Mouse (Mus musculus): ENCODE measurements around the gene Epp13. TPM values are rescaled to one million over a fixed set of nuclear protein-coding genes. Genes with fewer than 3 reads are reported as not detected.
A peak's percentile ranks its signal among the peaks of the same experiment; 100 is the strongest.
"Not testable (repeated sequence)": the region's sequence is repeated elsewhere in the genome, so short reads cannot be mapped to it uniquely, and the experiment has no call there.

Gene Epp13
- total RNA-seq, 4 experiments from 2014 or later, result not detected

DNA sequence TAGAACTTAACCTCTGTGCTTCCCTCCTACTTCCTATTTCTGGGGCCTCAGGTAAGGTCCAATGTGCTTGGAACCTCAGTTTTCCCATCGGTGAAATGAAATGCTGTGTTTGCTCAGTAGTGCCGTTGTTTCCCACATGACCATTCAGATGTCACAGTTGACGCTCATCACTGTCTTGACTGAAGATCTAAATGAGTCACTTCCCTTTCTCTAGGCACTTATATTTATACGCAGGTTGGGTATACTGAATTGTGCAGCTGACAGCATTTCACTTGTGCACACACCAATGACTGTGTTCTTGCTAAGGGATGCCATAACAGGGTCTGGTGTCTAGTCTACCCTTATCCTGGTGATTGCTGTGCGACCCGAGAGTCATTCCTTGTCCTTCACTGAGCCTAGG lies 32.9 kb downstream of the Epp13 start:
- no peak for DNase-seq (ENCODE audit: low spot score)

DNA sequence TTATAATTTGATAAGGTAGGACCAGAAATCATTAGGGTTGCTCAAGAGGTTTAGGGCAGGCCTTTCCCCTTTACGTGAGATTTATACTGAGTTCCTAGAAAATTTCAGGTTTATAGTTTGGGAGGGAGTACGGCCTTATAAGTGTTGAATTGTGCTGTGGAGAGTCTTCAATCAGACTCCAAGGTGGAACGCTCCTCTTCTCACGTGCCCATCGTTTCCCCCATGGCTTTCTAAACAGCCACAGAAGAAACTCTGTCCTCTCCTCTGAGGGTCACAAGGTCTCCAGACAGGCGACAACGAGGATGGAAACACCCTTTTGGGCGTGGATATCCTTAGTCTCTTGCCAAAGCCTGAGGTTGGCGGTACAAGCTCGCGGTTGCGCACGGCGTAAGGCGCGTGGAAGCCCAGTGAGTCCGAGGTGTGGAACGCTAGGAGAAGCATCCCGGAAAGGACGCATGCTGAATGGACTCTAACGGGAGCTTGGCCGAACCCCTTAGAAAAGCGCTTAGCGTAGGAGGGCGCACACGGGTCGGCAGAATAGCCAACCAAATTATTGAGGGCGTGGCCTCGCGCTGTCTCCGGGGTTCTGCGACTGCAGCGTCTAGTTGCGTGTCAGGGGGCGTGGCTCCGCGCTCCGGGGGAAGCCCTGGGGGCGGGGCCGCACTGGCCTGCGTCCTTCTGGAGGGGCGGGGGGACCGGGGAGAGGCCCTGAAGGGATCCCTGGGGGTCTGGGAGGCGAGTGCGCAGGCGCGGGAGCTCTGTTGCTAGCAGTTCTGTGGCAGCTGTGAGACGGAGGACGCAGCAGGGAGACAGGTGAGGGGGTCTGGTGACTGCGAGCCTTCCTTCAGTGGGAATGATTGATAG lies 33.6 kb downstream of the Epp13 start, which contains the start of gene Zfp667:
Gene Zfp667 (plus strand): TSS at position 738 of the 864 bp plus-strand sequence.
- peak; percentile 95 for DNase-seq (ENCODE audit: low spot score)

DNA sequence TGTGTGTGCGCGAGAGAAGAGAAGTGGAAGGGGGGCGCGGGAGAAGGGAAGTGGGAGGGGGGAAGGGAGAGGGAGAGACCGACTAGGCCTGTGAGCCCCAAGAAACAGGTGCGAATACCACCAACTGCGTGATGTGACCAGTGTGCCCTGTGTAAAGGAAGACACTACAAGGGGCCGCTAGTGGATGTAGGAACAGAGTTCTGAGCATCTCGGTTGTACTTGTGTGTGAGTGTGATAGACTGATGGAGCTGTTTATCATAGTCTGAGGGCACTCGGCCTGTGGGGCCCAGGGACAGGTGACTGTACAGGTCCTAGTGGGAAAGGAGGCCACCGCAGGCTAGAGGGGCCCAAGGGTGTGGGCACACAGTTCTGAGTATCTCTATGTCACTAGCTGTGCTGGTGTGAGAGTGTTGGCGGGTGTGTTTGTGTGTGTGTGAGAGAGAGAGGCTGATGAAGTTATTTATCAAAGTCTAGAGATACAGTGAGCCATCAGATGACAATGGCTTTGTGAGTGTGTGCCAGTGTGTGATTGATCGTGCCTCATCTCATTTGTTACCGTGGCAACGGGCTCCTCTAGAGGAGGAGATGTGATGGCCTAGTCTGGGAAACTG lies 34.5 kb downstream of the Epp13 start:
- no peak for DNase-seq (ENCODE audit: low spot score)

DNA sequence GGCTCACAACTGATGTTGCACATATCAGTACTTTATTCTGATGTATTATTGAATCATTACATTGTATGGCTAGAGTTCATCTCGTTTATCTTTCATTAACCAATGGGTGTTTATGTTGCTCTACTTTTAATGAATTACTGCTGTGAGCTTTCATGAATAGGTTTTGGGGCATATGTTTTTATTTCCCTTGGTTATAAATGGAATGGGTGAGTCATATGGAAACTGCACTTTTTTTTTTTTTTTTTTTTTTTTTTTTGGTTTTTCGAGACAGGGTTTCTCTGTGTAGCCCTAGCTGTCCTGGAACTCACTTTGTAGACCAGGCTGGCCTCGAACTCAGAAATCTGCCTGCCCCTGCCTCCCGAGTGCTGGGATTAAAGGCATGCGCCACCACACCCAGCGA lies 38.6 kb downstream of the Epp13 start:
- not testable (repeated sequence) for DNase-seq (ENCODE audit: low spot score)

DNA sequence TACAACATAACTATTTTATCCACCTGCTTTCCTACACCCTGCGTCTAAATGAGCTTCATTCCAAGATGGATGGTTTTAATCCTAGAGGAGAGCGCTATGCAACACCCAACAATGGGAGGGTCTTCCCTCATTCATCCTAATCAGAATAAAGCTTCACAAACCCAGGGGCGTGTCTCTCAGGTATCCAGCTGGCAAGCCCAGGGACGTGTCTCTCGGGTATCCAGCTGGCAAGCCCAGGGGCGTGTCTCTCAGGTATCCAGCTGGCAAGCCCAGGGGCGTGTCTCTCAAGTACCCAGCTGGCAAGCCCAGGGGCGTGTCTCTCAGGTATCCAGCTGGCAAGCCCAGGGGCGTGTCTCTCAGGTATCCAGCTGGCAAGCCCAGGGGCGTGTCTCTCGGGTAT lies 48.3 kb downstream of the Epp13 start:
- DNase-seq (ENCODE audit: low spot score), result not testable (repeated sequence)

DNA sequence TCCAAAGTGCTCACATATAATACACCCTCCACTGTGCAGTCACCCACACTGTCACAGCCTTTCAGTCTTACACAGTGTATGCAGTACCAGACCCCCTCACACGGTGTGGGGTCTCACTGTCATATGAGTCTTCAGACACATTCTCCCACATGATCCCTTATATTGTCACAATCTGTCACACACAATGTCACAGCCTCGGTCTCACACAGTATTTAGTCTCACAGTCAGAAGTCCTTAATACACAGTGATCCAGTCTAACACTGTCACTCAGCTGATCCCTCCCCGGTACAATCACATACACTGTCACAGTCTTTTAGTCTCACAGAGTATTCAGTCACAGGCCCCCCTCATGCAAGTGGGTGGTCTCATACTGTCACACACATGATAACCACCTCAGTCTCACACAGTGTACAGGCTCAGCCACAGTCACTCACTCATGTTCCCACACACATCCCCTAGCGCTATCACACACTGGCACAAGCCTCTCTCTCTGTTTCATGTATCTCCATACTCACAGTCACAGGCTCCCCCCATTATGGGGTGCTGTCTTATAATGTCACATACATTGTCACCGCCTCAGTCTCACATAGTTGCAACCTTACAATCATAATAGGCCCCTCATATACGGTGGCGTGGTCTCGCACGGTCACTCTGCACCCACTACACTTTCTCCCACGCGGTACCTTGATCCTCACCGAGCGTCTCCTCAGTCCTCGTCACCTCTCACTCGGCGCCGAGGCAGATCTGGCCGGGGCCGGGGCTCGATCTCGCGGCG lies 78.1 kb downstream of the Epp13 start:
- DNase-seq (ENCODE audit: low spot score), result peak; percentile 2

DNA sequence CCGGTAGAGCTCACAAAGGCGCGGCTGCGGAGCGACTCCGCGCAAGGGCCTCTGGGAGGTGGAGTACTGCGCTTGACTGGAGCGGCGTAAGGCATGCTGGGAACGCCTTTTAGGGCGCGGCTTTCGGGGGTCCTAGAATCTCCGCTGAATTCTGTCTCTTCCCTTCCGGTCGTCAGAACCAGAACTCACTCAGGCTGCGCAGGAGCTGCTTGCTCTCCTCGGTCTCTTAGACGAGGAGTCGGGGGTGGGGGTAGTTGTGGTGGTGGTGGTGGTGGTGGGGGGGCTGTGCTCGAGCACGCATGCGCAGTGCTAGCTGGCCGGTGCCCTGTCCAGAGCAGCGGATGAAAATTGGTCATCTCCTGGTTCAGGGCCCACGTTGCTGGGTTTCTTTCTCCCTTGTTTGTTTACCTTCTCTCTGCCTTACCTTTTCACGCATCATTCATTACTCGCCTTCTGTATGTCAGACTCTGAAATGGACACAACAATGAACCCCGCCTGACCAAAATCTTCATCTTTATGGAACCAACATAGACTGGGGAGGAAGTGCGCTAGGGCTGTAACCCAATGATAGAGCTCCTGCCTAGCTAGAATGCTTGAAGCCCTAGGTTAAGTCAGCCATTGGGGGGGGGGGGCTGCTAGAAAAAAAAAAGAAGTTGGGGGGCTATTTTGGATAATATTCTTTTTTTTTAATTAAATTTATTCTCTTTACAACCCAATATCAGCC lies 78.9 kb downstream of the Epp13 start, which contains the start of gene Zfp583:
Gene Zfp583 (minus strand): TSS at position 53 of the 724 bp plus-strand sequence.
- peak; percentile 74 for DNase-seq (ENCODE audit: low spot score)

Other genes starting within 250 kb of the Epp13 start
- gene Vmn1r65, start 241.7 kb upstream of the Epp13 start, total RNA-seq (2022), result not detected
- gene Nlrp4c, start 207.5 kb upstream of the Epp13 start, total RNA-seq (2022), result not detected
- gene Zfp787, start 96.7 kb upstream of the Epp13 start, total RNA-seq (2022), result 10 to 100 TPM; 24.7 to 29.4 (median 28.0) TPM
- 10 to 100 TPM in 2 of 4 experiments, 1 to 10 TPM in 2; 7.0 to 10.3 (median 9.9) TPM for gene Zfp444, start 80.5 kb upstream of the Epp13 start, total RNA-seq (2022)
- gene Galp, start 55.6 kb upstream of the Epp13 start, total RNA-seq (2022), result not detected
- gene Zscan5b, start 30.4 kb upstream of the Epp13 start, total RNA-seq (2022), result not detected
- gene Zfp667, start 33.9 kb downstream of the Epp13 start, total RNA-seq (2022), result 1 to 10 TPM; 2.9 to 4.9 (median 4.2) TPM
- 1 to 10 TPM; 1.7 to 3.2 (median 1.9) TPM for gene Zfp583, start 78.6 kb downstream of the Epp13 start, total RNA-seq (2022)
- under 1 TPM; 0.17 to 0.44 (median 0.32) TPM for gene Gm3854, start 91.0 kb downstream of the Epp13 start, total RNA-seq (2022)
- gene Zfp78, start 110.6 kb downstream of the Epp13 start, total RNA-seq (2022), result 1 to 10 TPM; 2.2 to 3.8 (median 2.9) TPM
- 1 to 10 TPM; 2.2 to 5.0 (median 3.2) TPM for gene Zfp28, start 130.6 kb downstream of the Epp13 start, total RNA-seq (2022)
- not detected for gene Smim17, start 146.0 kb downstream of the Epp13 start, total RNA-seq (2022)
- gene Gm20715, start 157.6 kb downstream of the Epp13 start, total RNA-seq (2022), result not detected
- not detected for gene Olfr1344, start 186.0 kb downstream of the Epp13 start, total RNA-seq (2022)
- not detected for gene Olfr1336, start 203.5 kb downstream of the Epp13 start, total RNA-seq (2022)
- gene Olfr1346, start 214.4 kb downstream of the Epp13 start, total RNA-seq (2022), result not detected
- not detected for gene Olfr5, start 234.2 kb downstream of the Epp13 start, total RNA-seq (2022)
- not detected for gene Olfr1347, start 247.0 kb downstream of the Epp13 start, total RNA-seq (2022)